Mouse (Mus musculus): ENCODE data around the gene Jup. TPM values are rescaled to one million over a fixed set of nuclear protein-coding genes. Genes with fewer than 3 reads are reported as not detected.
A peak's percentile ranks its signal among the peaks of the same experiment; 100 is the strongest.

The Jup gene
- total and polyA plus RNA-seq, 3 experiments = 234 to 318 (median 237) TPM

DNA sequence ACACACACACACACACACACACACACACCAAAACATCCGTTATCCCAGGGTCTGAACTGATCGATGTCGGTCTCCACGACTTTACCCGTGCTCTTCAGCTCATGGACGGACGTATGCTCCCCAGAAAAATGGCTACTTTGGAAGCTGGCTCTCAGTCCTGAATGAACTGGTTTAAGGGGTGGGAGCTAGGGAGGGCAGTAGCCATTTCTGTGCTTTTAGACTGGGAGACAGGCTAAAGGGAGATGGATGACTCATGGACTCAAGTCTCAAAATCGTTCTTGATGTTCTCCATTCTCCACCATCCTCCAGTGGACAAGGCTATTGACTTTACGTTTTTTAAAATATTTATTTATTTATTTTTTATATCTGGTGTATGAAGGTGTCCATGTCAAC lies 40.7 kb downstream of the Jup start:
- no peak for TF ChIP-seq POLR2A (IDR thresholded peaks at IDR 0.05; ENCODE audit: insufficient read depth, low read depth, low read length)
- TF ChIP-seq CTCF (IDR thresholded peaks at IDR 0.05) = no peak
- TF ChIP-seq EP300 (IDR thresholded peaks at IDR 0.05; ENCODE audit: insufficient read depth, low read depth, low read length) = no peak
- intact Hi-C loops (cut with DNase I) = no loop called here
- no peak for DNase-seq
- H3K36me3 ChIP-seq (ENCODE audit: control insufficient read depth, insufficient read depth, low read length) = no peaks in the 10 kb centered on the region
- H3K27ac ChIP-seq = no peak overlapping the region
- no peak overlapping the region for H3K9ac ChIP-seq (ENCODE audit: low read depth, low read length)
- 0 out of 2 replicates have a peak, but pooled peaks cover 2% of the 10 kb centered on the region for H3K27me3 ChIP-seq (ENCODE audit: control insufficient read depth, insufficient read depth, low read length)
- no peak overlapping the region for H3K4me3 ChIP-seq
- H3K4me1 ChIP-seq (ENCODE audit: control insufficient read depth, insufficient read depth, low read length) = peaks cover 2% of the 10 kb centered on the region; the same call in 1 of the 2 replicates
- no peaks in the 10 kb centered on the region for H3K79me2 ChIP-seq (replicated peaks; ENCODE audit: control insufficient read depth, insufficient read depth, low read length)
- 17% methylated on average over 9 of the region's 9 CpGs for WGBS

DNA sequence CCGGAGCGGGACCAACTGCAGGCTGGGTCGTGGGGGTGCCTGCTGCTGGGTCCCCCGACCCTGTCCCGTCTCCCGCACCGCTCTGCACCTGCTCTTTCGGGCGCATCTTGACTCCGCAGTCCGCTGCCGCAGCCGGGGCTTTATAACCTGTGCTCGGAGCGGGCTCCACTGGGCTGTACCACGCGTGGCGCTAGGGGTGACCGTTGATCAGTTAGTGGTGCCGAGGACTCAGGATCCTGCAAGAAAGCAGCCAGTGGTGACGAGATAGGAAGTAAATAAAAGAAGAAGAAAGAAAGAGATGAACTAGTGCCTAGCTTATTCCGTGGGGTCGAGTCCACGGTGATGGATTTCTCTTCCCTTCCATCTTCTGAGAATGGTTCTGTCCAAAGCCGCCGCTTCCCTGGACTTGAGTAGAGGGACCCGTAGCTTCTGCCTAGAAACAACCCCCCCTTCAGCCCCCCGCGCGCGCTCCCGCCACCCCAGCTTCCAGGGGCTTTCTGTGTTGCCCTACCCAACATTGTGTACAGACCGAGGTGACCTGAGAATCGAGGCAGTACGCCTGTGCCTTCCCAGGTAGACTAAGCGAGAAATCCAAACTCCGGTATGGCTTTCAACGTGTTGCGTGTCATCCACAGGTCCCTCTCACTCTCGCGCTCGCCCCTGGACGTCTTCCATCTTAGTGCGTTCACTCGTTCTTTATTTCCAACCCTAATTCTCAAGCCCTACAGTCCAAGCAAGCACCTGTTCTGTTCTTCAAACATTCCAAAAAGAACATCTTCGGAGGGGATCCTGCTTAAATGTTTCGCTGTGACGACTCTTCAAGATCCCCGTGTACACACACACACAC lies 41.4 kb downstream of the Jup start, which contains the start of gene Hap1:
Gene Hap1, minus strand, starts transcription at position 157 of the 847 bp plus-strand sequence.
- peak within 1 kb of the TSS; percentile 89 for H3K4me3 ChIP-seq
- no peaks in the 10 kb centered on the region for H3K36me3 ChIP-seq (ENCODE audit: control insufficient read depth, insufficient read depth, low read length)
- peak; percentile 82 to 84 for DNase-seq
- no peaks in the 10 kb centered on the region for H3K79me2 ChIP-seq (replicated peaks; ENCODE audit: control insufficient read depth, insufficient read depth, low read length)
- no peak for TF ChIP-seq POLR2A (IDR thresholded peaks at IDR 0.05; ENCODE audit: insufficient read depth, low read depth, low read length)
- WGBS = 3% methylated on average over 49 of the region's 49 CpGs
- intact Hi-C loops (cut with DNase I) = no loop called here
- peaks cover 2% of the 10 kb centered on the region; the same call in 1 of the 2 replicates for H3K4me1 ChIP-seq (ENCODE audit: control insufficient read depth, insufficient read depth, low read length)
- 0 out of 2 replicates have a peak, but pooled peaks cover 2% of the 10 kb centered on the region for H3K27me3 ChIP-seq (ENCODE audit: control insufficient read depth, insufficient read depth, low read length)
- H3K27ac ChIP-seq = peak within 1 kb of the TSS; percentile 43; the same call in 1 of the 2 replicates
- H3K9ac ChIP-seq (ENCODE audit: low read depth, low read length) = peak within 1 kb of the TSS; percentile 76

DNA sequence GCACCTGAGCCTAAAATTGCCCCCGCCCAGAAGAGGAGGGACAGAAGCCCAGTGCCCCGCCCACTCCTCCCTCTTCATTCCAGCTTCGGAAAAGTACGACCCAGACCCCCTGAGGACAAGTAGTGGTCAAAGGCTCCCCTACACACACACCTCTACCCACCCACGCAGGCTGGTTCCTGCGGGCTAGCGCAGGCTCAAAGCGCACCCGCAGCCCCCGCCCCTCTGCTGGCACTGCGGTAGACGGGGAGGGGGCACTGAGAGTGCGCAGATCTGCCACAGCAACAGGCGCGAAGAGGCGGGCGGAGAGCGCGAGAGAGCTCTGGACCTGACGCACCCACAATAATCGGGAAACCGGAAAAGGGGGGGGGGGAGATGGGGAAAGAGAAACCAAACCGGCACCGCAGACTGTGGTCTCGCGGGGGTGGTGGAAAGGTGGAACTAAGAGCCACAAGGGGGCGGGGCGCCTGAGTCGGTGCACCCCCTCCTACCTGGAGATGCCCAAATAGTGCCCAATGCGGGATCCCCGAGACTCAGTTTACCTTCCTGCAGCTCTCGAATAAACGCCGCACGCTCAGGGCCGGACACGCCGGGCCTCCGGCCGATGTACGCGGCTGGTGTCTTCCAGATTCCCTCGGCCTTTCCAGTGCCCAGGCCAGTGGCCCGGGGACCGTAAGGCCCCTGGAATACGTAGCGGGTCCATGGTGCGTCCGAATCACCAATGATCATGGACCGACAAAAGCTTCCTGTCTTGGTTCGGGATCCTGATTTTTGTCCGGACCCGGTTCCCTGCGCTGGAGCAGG lies 42.2 kb downstream of the Jup start:
- peak; percentile 53 to 61 for DNase-seq
- H3K27me3 ChIP-seq (ENCODE audit: control insufficient read depth, insufficient read depth, low read length) = 0 out of 2 replicates have a peak, but pooled peaks cover 2% of the 10 kb centered on the region
- peak overlapping the region; percentile 89 for H3K4me3 ChIP-seq
- TF ChIP-seq CTCF (IDR thresholded peaks at IDR 0.05) = peak; percentile 23
- no peak for TF ChIP-seq EP300 (IDR thresholded peaks at IDR 0.05; ENCODE audit: insufficient read depth, low read depth, low read length)
- no peaks in the 10 kb centered on the region for H3K36me3 ChIP-seq (ENCODE audit: control insufficient read depth, insufficient read depth, low read length)
- peak overlapping the region; percentile 20; the same call in 1 of the 2 replicates for H3K27ac ChIP-seq
- peaks cover 2% of the 10 kb centered on the region; the same call in 1 of the 2 replicates for H3K4me1 ChIP-seq (ENCODE audit: control insufficient read depth, insufficient read depth, low read length)
- under 1% methylated on average over 54 of the region's 54 CpGs for WGBS
- peak overlapping the region; percentile 76 for H3K9ac ChIP-seq (ENCODE audit: low read depth, low read length)
- intact Hi-C loops (cut with DNase I) = no loop called here
- H3K79me2 ChIP-seq (replicated peaks; ENCODE audit: control insufficient read depth, insufficient read depth, low read length) = no peaks in the 10 kb centered on the region

DNA sequence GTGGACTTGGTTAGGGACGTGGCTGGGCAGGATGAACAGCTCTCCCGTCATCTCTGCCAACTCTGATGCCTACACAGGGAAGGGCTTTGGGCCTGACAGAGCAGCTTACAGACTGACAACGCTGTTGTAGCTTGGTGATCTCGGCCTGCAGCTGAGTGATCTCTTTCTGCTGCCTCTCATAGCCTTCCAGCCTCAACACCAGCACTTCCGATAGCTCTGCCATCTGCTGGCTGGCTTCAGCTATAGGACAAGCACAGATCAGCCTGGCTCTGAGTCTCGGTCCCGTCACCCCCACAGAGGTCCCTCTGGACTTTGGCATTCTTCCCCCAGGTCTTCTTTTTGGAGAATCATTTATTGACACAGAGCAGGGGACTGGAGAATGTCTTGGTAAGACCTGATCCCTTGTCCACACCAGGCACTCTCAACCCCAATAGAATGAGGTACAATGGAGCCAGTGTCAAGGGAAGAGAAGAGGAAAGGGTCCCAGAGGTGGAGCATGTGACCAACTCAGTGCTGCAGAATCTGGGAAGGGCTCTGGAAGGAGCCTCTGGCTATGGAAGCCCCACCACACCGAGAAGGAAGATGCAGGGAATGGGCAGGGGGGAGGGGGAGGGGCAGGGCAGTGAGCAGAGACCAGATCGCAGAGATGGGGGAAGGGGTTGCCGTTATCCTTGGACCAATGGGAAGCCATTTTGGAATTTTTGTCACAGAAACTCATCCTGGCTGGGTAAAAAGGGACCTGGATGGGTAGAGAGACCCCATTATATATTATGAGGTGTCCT lies 45.3 kb downstream of the Jup start:
- no peak overlapping the region for H3K4me3 ChIP-seq
- H3K27me3 ChIP-seq (ENCODE audit: control insufficient read depth, insufficient read depth, low read length) = 0 out of 2 replicates have a peak, but pooled peaks cover 2% of the 10 kb centered on the region
- H3K9ac ChIP-seq (ENCODE audit: low read depth, low read length) = no peak overlapping the region
- peaks cover 2% of the 10 kb centered on the region; the same call in 1 of the 2 replicates for H3K4me1 ChIP-seq (ENCODE audit: control insufficient read depth, insufficient read depth, low read length)
- H3K27ac ChIP-seq = no peak overlapping the region
- DNase-seq = no peak
- no peaks in the 10 kb centered on the region for H3K79me2 ChIP-seq (replicated peaks; ENCODE audit: control insufficient read depth, insufficient read depth, low read length)
- TF ChIP-seq POLR2A (IDR thresholded peaks at IDR 0.05; ENCODE audit: insufficient read depth, low read depth, low read length) = no peak
- peak; percentile 52 for TF ChIP-seq CTCF (IDR thresholded peaks at IDR 0.05)
- H3K36me3 ChIP-seq (ENCODE audit: control insufficient read depth, insufficient read depth, low read length) = no peaks in the 10 kb centered on the region
- intact Hi-C loops (cut with DNase I) = no loop called here
- 32% methylated on average over 10 of the region's 10 CpGs for WGBS

DNA sequence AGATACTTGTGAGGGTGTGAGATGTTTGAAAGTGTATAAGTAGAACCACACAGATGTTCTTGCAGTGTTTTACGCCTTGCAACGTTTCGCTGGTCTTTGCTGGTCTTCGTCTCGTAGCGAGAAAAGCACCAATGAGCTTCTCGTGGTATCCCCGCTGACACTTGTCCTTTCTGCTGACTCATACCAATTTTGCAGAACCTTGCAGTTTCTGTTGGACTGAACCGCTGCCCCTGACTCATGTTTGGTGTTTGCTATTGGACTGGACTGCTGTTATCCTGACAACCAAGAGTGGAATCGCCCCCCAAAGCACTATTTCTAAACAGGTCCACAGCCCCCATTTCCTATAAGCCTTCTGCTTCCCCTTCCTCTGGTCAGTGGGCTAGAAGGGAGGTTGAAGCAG lies 53.3 kb downstream of the Jup start:
- Histone ChIP-seq H3K9ac (ENCODE audit: low read depth, low read length) (no peak overlapping the region), H3K27me3 (ENCODE audit: control insufficient read depth, insufficient read depth, low read length) (no peaks in the 10 kb centered on the region), H3K36me3 (ENCODE audit: control insufficient read depth, insufficient read depth, low read length) (no peaks in the 10 kb centered on the region), H3K27ac (no peak overlapping the region), H3K79me2 (replicated peaks; ENCODE audit: control insufficient read depth, insufficient read depth, low read length) (no peaks in the 10 kb centered on the region; the same call in 1 of the 2 replicates), H3K4me1 (ENCODE audit: control insufficient read depth, insufficient read depth, low read length) (no peaks in the 10 kb centered on the region), H3K4me3 (no peak overlapping the region)
- 86% methylated on average over 10 of the region's 10 CpGs for WGBS
- intact Hi-C loops (cut with DNase I) = no loop called here
- DNase-seq = no peak
- TF ChIP-seq CTCF (IDR thresholded peaks at IDR 0.05) (no peak), EP300 (IDR thresholded peaks at IDR 0.05; ENCODE audit: insufficient read depth, low read depth, low read length) (no peak), POLR2A (IDR thresholded peaks at IDR 0.05; ENCODE audit: insufficient read depth, low read depth, low read length) (no peak)

All from heart, adult 2 months (tissue).